Comparison of ENCODE assay signal across 18 mouse cellular contexts in the genomic region with DNA sequence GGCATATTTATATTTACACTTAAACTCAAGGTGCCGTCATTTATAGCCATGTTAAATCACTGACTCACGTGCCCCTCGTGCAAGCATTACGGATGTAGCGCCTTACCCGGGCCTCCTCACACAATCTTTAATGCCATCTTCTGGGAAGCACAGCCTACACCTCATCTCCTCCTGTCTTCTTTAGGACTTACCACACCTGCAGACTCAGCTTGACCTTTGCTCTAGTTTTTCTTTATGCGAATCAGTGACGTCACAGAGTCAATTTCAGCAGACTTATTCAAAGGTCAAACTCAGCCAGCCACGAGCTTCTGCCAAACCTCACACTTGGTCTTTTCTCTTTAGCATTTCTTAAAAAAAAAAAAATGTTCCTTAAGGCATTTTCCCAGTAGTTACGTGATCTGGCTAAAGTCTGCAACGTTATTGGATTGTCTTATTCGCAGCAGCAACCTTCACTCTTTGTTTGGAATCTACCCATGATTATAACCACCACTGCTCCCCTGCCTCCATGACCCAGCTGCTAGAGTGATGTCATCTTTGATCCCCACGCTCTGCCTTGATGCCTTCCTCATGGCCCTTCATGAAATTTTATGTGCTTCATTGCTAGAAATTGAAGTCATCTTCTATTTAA.
DNase-seq lines count a peak whose midpoint lies in the region; ATAC-seq lines count a peak whose summit lies in the region.
"Had no signal": no experiment of that assay in that cellular context is flagged by ENCODE, and none has a peak within 500 bp of the region (broad histone marks: within the 10 kb centered on the region; RNA-seq: fewer than 3 reads in every experiment).

No protein-coding gene starts in this region.

- no peak overlapping the region for H3K4me3 ChIP-seq in embryonic facial prominence, embryonic 11.5 days (ENCODE audit: low read depth, low read length)
- H3K4me3 ChIP-seq in embryonic facial prominence, embryonic 10.5 days: no peak overlapping the region
- H3K4me3 ChIP-seq in kidney, embryonic 14.5 days (ENCODE audit: low read length): no peak overlapping the region
- H3K4me3 ChIP-seq in intestine, embryonic 15.5 days (replicated peaks): no peak overlapping the region
- H3K4me3 ChIP-seq: hindbrain, embryonic 13.5 days had no signal

- no peaks in the 10 kb centered on the region for H3K9me3 ChIP-seq in embryonic facial prominence, embryonic 11.5 days (replicated peaks; ENCODE audit: control insufficient read depth, low read length)
- H3K9me3 ChIP-seq in embryonic facial prominence, embryonic 10.5 days: no peaks in the 10 kb centered on the region
- H3K9me3 ChIP-seq in kidney, embryonic 14.5 days (ENCODE audit: control insufficient read depth, low read length): no peaks in the 10 kb centered on the region
- no peaks in the 10 kb centered on the region for H3K9me3 ChIP-seq in intestine, embryonic 15.5 days
- H3K9me3 ChIP-seq: hindbrain, embryonic 13.5 days had no signal

- H3K9ac ChIP-seq in embryonic facial prominence, embryonic 11.5 days (replicated peaks; ENCODE audit: low read length): no peak overlapping the region
- no peak overlapping the region for H3K9ac ChIP-seq in kidney, embryonic 14.5 days (ENCODE audit: low read depth, low read length)
- H3K9ac ChIP-seq in intestine, embryonic 15.5 days: no peak overlapping the region
- H3K9ac ChIP-seq: hindbrain, embryonic 13.5 days; lung, embryonic 14.5 days had no signal

- no peak for ATAC-seq in embryonic facial prominence, embryonic 11.5 days (replicated peaks; ENCODE audit: insufficient number of reproducible peaks, low FRiP score, low TSS enrichment, low read depth)
- ATAC-seq in kidney, embryonic 14.5 days (ENCODE audit: low FRiP score, low TSS enrichment): no peak
- ATAC-seq in intestine, embryonic 15.5 days: peak; percentile 88
- ATAC-seq: inflammation-experienced regulatory T-cells, adult 6 months had no signal

- no peaks in the 10 kb centered on the region for H3K27me3 ChIP-seq in embryonic facial prominence, embryonic 11.5 days (ENCODE audit: control insufficient read depth, insufficient read depth, low read length)
- no peaks in the 10 kb centered on the region for H3K27me3 ChIP-seq in embryonic facial prominence, embryonic 10.5 days (replicated peaks; ENCODE audit: low read depth, poor library complexity, severe bottlenecking)
- H3K27me3 ChIP-seq in kidney, embryonic 14.5 days (ENCODE audit: control insufficient read depth, insufficient read depth, low read length): no peaks in the 10 kb centered on the region
- H3K27me3 ChIP-seq in intestine, embryonic 15.5 days (replicated peaks): no peaks in the 10 kb centered on the region
- H3K27me3 ChIP-seq: hindbrain, embryonic 13.5 days had no signal

- H3K36me3 ChIP-seq in embryonic facial prominence, embryonic 11.5 days (replicated peaks; ENCODE audit: control insufficient read depth, insufficient read depth, low read depth, low read length): no peaks in the 10 kb centered on the region
- H3K36me3 ChIP-seq in embryonic facial prominence, embryonic 10.5 days (replicated peaks): no peaks in the 10 kb centered on the region
- no peaks in the 10 kb centered on the region for H3K36me3 ChIP-seq in kidney, embryonic 14.5 days (ENCODE audit: control insufficient read depth, insufficient read depth, low read length)
- H3K36me3 ChIP-seq in intestine, embryonic 15.5 days: no peaks in the 10 kb centered on the region
- H3K36me3 ChIP-seq: hindbrain, embryonic 13.5 days had no signal

- H3K4me2 ChIP-seq in embryonic facial prominence, embryonic 11.5 days (ENCODE audit: low read depth, low read length): no peak overlapping the region
- no peak overlapping the region for H3K4me2 ChIP-seq in kidney, embryonic 14.5 days (replicated peaks; ENCODE audit: low read depth, low read length)
- H3K4me2 ChIP-seq in intestine, embryonic 15.5 days (replicated peaks): no peak overlapping the region
- H3K4me2 ChIP-seq: hindbrain, embryonic 13.5 days; liver, embryonic 11.5 days; lung, embryonic 14.5 days had no signal

- DNase-seq in embryonic facial prominence, embryonic 11.5 days (ENCODE audit: low spot score): peak; percentile 19
- DNase-seq in embryonic facial prominence, embryonic 10.5 days (ENCODE audit: low spot score): no peak
- peak; percentile 8 for DNase-seq in kidney, adult 9 months
- peak; percentile 28 for DNase-seq in skeletal muscle tissue, adult 2 months (ENCODE audit: low read depth, low spot score)
- no peak for DNase-seq in adrenal gland, adult (ENCODE audit: inconsistent age in 2 of 2, low spot score in 1 of 2)
- no peak for DNase-seq in thymus, postnatal 10 days (ENCODE audit: low spot score in 2 of 2)
- DNase-seq: adrenal gland, adult 8-10 months; cerebellum, adult 8-10 months; gastrocnemius, postnatal 10 days; lung, embryonic 14.5 days; lung, postnatal 4 days; retina, postnatal 1 day; thymus, postnatal 14 days had no signal

- no peaks in the 10 kb centered on the region for H3K4me1 ChIP-seq in embryonic facial prominence, embryonic 11.5 days (ENCODE audit: control insufficient read depth, insufficient read depth, low read length)
- no peaks in the 10 kb centered on the region for H3K4me1 ChIP-seq in embryonic facial prominence, embryonic 10.5 days
- no peaks in the 10 kb centered on the region for H3K4me1 ChIP-seq in kidney, embryonic 14.5 days (ENCODE audit: control insufficient read depth, insufficient read depth, low read length)
- 0 out of 2 replicates have a peak, but pooled peaks cover 5% of the 10 kb centered on the region for H3K4me1 ChIP-seq in intestine, embryonic 15.5 days (replicated peaks)

- no peak overlapping the region for H3K27ac ChIP-seq in embryonic facial prominence, embryonic 11.5 days (replicated peaks; ENCODE audit: low read depth, low read length)
- no peak overlapping the region for H3K27ac ChIP-seq in embryonic facial prominence, embryonic 10.5 days (replicated peaks)
- no peak overlapping the region for H3K27ac ChIP-seq in kidney, embryonic 14.5 days (ENCODE audit: low read depth, low read length)
- H3K27ac ChIP-seq in intestine, embryonic 15.5 days: no peak overlapping the region
- H3K27ac ChIP-seq: hindbrain, embryonic 13.5 days had no signal

- WGBS in embryonic facial prominence, embryonic 11.5 days: 72% methylated on average over 13 of the region's 13 CpGs
- 84% methylated on average over 13 of the region's 13 CpGs for WGBS in embryonic facial prominence, embryonic 10.5 days
- WGBS in kidney, embryonic 14.5 days: 68% methylated on average over 13 of the region's 13 CpGs
- WGBS in intestine, embryonic 15.5 days: 58% methylated on average over 13 of the region's 13 CpGs

Comparison
In these comparisons a context has a peak if more than half of its experiments do, and no peak if none do; other contexts are left out.
1. DNase-seq: peak in embryonic facial prominence, embryonic 11.5 days (single experiment), kidney, adult 9 months (single experiment) and skeletal muscle tissue, adult 2 months (single experiment); none in embryonic facial prominence, embryonic 10.5 days (single experiment), adrenal gland, adult (0 of 2) and thymus, postnatal 10 days (0 of 2).